Mouse (Mus musculus) kidney, adult 9 months (tissue): Measurements from ENCODE around the gene Rad51d.
"Not testable (repeated sequence)": the region's sequence is repeated elsewhere in the genome, so short reads cannot be mapped to it uniquely, and the experiment has no call there.

Experiments
- DNase-seq: peaks from one replicate; pipeline ENCODE4 v3.0.0; 2022

Rad51d gene

DNA sequence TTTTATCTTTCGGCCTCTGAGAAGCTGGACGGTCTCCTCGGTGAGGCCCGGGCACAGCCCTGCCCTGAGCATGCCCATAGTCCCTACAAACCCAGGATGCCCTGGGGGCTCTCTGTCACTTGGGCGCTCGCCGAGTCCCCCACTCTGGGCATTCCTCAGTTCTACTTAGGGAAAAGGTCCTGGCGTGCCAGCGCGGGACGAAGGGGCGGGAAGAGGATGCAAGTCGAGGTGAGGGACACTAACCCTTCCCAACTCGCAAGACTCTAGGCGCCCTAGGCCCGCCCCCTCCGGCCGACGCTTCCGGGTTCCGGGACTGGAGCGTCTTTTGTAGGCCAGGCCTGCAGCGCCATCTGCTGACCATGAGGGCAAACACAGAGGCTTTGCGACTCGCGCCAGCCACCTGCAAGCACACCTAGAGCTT, at the start of gene Rad51d:
Rad51d (minus strand) TSS at position 273 of the 421 bp plus-strand sequence.
- DNase-seq, result peak; percentile 96

DNA sequence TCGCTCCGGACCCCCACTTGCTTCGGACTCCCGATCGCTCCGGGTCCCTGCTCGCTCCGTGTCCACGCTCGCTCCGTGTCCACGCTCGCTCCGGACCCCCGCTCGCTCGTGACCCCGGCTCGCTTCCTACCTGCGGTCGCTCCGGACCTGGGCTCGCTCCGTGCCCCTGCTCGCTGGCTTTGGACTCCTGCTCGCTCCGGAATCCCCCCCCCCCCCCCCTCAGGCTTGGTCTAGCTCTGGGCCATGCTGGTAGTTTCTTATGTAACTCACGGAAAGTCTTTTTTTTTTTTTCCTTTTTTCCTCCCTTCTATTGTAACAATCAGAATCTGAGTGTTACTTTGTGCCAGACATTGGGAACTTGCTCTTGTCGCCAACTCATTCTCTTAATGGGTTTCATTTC, 42.8 kb upstream of the Rad51d start:
- DNase-seq, result no peak

DNA sequence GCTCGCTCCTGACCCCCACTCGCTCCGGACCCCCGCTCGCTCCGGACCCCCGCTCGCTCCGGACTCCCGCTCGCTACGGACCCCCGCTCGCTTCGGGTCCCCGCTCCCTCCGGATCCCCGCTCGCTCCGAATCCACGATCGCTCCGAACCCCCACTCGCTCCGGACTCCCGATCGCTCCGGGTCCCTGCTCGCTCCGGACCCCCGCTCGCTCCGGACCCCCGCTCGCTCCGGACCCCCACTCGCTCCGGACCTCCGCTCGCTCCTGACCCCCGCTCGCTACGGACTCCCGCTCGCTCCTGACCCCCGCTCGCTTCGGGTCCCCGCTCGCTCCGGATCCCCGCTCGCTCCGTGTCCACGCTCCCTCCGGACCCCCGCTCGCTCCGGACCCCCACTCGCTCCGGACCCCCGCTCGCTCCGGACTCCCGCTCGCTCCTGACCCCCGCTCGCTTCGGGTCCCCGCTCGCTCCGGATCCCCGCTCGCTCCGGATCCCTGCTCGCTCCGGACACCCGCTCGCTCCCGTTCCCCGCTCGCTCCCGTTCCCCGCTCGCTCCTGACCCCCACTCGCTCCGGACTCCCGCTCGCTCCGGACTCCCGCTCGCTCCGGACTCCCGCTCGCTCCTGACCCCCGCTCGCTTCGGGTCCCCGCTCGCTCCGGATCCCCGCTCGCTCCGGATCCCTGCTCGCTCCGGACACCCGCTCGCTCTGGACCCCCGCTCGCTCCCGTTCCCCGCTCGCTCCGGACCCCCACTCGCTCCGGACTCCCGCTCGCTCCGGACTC, 41.4 kb upstream of the Rad51d start:
- DNase-seq, result not testable (repeated sequence)

DNA sequence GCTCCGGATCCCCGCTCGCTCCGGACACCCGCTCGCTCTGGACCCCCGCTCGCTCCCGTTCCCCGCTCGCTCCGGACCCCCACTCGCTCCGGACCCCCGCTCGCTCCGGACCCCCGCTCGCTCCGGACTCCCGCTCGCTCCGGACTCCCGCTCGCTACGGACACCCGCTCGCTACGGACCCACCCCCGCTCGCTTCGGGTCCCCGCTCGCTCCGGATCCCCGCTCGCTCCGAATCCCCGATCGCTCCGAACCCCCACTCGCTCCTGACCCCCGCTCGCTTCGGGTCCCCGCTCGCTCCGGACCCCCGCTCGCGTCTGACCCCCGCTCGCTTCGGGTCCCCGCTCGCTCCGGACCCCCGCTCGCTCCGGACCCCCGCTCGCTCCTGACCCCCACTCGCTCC, 40.7 kb upstream of the Rad51d start:
- DNase-seq, result not testable (repeated sequence)

DNA sequence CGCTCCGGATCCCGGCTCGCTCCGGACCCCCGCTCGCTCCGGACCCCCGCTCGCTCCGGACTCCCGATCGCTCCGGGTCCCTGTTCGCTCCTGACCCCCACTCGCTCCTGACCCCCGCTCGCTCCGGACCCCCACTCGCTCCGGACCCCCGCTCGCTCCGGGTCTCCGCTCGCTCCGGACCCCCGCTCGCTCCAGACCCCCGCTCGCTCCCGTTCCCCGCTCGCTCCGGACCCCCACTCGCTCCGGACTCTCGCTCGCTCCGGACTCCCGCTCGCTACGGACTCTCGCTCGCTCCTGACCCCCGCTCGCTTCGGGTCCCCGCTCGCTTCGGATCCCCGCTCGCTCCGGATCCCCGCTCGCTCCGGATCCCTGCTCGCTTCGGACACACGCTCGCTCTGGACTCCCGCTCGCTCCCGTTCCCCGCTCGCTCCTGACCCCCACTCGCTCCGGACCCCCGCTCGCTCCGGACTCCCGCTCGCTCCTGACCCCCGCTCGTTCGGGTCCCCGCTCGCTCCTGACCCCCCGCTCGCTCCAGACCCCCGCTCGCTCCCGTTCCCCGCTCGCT, 40.1 kb upstream of the Rad51d start:
- DNase-seq, result not testable (repeated sequence)

DNA sequence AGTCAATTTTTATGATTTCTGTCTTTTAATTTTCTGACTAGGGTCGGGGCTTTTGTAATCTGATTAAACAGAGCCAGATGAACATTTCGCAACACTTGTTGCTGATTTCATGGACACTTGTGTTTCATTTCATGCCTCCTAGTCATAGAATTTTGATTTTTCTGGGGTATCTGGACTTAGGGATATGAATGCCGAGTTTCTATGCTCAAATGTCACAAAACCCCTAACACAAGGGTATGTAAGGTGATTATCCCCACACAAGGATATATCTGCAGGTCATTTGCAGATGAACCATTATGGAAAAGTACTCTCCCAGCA, 39.2 kb upstream of the Rad51d start:
- DNase-seq, result no peak

DNA sequence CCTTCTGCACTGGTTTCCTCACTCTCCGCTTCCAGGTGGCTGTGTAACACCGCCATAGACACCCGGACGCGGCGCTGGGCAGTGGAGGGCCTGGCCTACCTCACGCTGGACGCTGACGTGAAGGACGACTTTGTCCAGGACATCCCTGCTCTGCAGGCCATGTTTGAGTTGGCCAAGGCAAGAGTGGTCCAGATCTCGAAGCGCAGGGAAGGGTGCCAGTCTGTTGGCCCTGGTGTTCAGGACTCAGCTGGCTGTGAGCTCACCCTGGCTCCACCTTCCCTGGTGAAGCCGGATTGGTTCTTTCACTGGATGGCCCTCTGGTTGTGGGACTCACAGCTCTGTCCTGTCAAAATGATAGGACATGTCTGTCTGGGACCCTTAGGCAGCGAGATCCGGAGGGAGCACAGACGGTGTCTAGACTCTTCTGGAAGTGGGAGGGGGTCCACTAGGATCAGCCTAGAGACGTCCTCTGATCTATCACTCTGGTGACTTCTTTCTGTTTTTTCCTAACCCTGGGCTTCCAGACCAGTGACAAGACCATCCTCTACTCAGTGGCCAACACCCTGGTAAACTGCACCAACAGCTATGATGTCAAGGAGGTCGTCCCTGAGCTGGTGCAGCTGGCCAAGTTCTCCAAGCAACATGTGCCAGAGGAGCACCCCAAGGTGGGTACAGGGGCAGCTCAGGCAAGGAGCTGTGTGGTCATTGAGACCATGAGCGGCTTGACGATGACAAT, 38.7 kb upstream of the Rad51d start:
- DNase-seq, result no peak

DNA sequence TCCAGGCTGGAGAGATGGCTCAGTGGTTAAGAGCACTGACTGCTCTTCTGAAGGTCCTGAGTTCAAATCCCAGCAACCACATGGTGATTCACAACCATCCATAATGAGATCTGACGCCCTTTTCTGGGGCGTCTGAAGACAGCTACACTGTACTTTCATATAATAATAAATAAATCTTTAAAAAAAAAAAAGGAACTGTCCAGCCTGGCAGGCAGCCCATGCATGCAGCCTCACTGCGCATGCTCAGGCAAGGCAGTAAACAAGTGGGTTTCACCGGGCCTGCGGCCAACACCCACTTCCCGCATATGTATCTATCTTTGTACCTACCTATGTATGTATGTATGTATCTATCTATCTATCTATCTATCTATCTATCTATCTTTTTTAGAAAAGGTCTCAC, 33.5 kb upstream of the Rad51d start:
- DNase-seq, result not testable (repeated sequence)

DNA sequence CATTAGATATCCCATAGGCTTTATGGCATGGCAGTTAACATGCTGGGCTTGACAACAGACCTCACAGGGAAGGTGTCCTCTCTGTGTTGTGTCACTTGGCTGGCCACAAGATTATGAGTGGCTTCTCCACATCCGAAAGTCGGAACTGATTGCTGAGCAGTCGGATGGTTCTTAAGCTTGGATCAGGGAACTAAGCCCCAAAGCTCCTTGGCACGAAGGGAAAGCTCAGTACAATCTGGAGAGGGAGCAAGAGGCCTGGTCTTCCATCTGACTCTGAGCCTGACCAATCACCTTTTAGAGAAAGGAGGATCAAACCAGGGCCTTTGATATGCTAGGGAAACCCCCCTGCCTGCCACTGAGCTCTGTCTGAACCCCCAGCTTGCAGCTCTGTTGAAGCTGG, 31.3 kb upstream of the Rad51d start:
- DNase-seq, result no peak

DNA sequence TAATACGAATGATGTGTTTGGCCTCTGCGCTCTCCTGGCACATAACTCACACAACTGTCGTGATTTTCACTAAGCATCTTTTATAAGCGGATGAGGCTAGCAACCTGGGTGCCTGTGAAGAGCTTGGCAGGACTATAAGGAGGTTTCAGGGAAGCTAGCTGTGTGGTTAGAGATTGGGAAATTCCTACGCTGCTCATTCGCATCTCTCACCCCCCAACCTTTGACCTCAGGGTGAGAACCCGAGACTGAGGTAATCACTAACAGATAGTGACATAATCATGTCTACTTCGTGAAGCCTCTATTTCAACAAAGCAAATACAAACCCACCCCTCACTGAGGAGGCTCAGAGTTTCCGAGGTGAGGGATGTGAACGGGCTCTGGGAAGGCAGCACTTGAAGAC, 30.4 kb upstream of the Rad51d start:
- DNase-seq, result no peak

DNA sequence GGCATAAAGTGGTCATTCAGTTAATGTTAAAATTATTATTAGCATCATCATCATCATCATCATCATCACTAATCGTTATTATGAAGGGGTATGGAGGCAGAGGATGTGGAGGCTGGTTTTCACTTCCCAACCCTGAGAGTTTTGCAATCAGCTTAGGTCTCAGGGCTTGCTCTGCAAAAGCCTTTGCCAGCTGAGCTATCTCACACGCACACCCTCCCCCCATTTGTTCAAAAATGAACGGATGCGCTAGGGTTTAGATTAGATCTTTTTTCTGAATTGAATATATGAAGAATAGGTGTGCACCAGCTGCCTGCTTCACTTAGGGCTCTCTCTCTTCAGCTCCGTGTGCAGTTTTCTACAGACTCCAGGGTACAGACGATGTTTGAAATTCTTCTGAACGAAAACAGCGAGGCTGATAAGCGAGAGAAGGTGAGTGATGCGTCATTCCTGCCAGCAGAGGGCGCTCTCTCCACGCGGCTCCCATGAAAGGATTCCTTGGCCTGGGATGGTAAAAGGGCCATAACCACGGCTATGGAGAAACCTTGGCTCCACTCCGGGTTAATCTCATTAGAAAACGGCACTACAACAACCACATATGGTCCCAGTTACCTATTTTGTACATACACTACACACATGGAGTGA, 24.4 kb upstream of the Rad51d start:
- DNase-seq, result peak; percentile 69

DNA sequence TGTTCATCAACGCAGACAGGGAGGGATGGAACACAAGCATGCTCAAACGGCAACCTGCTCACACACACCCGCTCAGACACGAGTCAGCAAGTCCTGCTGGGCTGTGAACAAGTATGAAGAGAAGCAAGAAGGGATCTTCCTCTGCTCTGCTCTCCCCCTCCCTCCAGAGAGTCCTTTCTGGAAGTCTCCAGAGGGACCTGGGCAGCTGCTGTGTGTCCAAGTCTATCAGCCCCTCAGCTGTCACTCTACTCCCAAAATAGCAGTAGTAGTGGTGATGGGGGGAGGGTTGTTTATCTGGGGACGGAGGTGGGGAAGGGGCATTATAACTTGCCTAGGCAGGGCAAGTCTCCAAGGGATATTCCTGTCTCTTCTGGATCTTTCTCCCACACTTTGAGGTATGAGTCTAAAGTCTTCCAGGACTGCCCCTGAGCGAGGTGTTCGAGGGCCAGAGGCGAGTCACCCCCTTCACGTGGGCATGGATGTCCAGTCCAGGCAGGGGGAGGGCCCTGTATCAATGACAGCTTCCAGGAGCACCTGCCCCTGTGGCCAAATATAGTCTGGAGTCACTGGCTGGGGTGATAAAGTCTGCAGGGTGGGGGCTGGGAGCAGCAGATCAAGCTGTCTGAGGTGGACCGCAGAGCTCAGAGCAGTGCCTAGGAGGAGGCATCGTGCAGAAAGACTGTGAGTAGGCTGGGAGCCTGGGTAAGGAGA, 20.4 kb upstream of the Rad51d start:
- DNase-seq, result no peak

DNA sequence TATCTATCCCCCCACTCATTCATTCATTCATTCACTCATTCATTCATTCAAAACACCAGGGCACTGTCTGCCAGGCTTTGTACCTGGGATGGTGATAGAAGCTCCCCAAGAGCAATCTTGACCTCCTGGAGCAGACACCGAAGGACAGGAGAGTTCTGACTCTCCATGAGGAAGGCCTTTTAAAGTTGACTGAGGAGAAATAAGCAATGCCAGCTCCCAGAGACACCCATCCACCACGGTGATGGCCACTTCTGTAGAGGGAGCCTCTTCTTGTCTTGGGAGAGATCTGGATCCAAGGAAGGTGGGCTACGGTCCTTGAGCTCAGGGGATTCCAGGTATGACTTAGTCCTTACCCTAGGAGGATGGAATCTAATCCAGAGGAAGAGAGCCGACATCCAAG, 19.8 kb upstream of the Rad51d start, which contains the start of gene Unc45b:
Unc45b (plus strand) TSS at position 301 of the 400 bp plus-strand sequence.
- no peak for DNase-seq

DNA sequence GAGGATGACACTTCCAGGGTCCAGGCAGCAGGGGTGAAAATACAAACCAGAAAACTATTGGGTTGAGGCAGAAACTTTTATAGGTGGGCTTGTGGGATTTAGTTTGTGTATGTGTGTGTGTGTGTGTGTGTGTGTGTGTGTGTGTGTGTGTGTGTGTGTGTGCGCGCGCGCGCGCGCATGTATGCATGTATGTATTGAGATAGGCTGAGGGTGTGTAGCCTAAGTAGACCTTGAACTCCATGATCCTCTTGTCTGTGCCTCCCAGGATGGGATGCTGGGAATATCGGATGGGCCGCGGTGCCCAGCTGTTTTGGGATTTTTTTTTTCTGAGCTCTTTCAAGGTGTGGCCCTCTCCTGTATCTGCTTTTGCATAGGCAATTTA, 18.2 kb upstream of the Rad51d start:
- DNase-seq, result no peak

DNA sequence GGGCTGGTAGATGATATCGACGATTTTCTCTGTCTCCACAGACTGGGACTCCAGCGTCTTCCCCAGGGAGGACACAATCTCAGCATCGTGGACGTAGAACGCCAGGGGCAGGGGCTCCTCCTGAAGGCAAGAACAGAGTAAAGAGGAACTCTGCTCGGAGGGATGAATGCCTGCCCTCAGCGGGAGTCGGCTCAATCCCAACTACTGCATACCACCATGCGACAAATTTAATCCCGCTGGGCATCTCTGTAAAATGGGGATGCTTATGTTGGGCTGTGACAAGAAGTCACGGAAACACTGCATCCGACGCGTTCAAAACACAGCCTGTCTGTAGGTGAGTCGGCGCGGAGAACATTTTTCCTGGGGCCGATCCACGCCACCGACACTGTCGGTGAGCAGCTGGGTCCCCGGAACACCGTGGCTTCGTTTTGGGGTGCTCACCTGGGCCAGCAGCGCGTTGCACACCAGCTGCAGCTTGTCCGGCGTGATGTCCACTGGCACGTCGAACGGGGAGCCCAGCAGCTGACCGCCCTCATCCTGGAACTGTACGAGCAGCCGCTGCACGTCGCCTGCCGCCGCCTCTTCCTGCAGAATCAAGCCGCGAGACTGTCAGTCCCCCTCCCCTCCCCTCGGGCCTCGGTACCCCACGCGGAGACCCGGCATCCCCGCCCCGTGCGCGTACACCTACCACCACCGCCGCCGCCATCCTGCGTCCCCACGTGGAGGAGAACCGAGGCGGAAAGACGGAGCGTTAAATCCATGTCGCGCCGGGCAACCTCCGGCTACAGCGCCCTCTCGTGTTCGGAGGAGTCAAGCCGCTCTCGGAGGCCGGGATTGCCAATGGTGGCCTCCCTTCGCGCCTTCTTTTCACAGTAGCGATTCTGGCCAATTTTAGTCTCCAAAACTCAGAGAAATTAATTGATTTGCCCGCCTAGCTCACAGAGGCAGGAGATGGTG, 17.5 kb upstream of the Rad51d start, which contains the start of gene Nle1:
Nle1 (minus strand) TSS at position 761 of the 957 bp plus-strand sequence.
- DNase-seq, result peak; percentile 89

DNA sequence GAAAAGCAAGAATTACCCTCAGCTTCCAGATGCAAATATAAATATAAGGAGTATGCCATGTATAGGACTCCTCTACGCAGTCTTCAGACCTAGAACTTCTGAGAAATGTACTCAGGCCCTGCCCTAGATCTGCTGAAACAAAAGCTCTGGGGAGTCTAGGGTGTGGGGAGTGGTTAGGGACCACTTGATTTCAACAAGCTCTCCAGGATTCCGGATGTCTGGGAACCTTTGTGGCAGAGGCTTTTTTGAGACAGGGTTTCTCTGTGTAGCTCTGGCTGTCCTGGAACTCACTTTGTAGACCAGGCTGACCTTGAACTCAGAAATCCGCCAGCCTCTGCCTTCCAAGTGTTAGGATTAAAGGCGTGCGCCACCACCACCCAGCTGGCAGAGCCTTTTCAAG, 15.4 kb upstream of the Rad51d start:
- no peak for DNase-seq

DNA sequence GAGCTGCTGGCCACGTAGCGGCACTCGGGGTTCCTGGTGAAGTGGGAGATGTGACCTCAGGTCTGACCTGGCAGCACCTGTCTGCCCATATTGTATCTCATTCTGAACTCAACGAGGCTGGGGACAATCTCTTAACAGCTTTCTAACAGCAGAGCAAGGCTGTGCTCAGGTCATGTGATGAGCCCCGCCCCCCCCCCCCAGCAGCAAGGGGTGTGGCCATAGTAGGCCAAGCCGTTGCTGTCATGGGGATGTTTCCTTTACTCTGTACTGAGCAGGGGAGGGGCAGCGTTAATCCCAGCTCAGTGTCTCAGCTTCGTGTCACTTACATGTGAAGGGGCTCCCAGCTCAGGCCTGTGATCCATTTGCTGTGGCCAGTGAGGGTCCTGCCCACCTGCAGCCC, 14.5 kb upstream of the Rad51d start:
- DNase-seq, result no peak

DNA sequence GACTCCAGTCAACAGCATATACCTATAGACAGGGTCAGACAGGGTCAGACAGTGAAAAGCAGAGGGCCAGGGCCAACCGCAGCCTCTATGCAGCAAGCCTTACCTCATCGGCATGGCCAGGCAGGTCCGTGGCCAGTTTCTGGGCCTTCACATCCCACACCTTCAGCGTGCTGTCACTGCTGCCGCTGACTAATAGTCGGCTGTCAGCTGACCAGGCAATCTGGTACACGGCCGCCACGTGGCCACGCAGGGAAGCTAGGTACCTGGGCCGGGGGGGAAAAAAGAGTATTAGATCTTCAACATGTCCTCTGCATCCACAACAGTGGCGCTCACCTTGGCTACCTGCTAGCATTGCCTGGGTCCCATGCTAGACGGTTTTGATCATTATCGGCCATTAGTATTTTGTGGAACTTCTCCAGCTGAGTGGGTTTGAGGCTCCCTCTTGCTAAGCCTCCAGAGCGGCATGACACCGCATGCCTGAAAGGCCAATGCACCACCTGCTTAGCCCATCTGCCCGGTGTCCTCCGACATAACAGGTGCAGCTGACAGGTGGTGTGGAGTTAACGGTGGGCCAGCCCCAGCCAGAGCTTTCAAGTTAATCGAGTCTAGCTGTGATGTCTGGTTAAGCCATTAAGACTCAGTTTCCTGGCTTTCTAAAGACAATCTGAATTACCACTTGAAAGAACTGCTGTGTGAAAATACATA, 11.3 kb upstream of the Rad51d start:
- no peak for DNase-seq

DNA sequence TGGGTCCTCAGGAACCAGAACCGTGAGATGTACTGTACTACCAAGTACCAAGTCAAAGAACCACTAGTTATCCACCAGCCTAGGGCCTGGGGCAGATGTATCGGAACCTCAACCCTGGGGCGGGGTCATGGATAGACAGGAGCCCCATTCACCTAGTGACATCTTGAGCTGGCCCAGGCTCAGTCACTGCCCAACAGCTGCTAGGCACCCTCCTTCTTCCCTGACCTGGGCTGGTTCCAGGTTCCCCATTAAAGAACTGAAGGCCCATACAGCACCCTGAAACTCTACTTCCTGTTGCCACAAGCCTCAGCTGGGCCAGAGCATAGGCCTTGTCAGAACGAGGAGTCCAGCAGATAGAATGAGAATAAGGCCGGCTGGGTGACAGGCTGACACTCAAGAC, 9.3 kb upstream of the Rad51d start:
- no peak for DNase-seq

DNA sequence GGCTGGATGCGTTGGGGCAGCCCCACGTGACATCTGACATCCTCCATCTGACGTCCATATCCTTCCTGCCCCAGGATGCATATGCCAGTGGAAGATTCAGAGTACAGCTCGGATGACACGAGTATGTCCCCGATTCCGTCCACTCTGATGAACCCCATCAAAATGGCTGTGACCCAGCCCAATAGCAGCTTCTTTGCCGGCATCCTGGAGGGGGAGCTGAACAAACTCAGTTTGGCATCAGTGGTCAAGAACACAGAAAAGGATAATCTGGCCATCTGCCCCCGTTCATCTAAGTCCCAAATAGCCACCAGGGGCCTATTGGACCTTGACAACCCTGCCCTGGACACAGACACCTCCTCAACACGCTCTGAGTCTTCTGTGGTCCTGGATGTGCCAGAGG, 7.1 kb upstream of the Rad51d start:
- no peak for DNase-seq

DNA sequence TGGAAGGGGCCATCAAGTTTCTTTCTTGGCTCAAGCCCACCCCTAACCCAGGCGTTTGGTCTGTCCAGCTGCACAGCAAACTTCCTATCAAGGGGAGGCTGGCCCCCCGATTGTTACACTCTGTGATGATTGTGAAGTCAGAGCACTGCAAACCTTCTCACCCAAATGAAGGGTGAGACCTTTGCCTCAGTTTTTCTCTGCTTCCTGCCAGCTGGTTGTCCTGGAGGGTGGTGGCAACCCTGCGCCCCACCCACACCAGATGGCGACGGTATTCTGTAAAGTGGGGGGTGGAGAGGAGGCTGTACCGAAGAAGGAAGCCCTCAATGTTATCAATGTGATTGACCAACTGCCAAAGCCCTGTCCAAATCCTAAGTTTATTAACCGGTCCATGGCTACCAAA, 1.5 kb upstream of the Rad51d start, which contains the start of gene Fndc8:
Fndc8 (plus strand) TSS at position 189 of the 400 bp plus-strand sequence.
- no peak for DNase-seq
